Comparison of ENCODE assay signal across 8 mouse cellular contexts in genomic region chr5:100258952-100259710, GRCm38 (mm10).
DNase-seq lines count a peak whose midpoint lies in the region.

No protein-coding gene starts in this region.

- intact Hi-C loops in gastrocnemius, postnatal 14 days (cut with DNase I; ENCODE audit: low total_unique reads), result no loop called here
- intact Hi-C loops in heart, postnatal 10 days (cut with DNase I), result no loop called here

- peak; percentile 21 for DNase-seq in gastrocnemius, postnatal 14 days
- DNase-seq in gastrocnemius, postnatal 25 days, result no peak
- peak; percentile 34 for DNase-seq in retina, postnatal 1 day
- no peak for DNase-seq in retina, embryonic 14.5 days (ENCODE audit: low spot score)
- DNase-seq in heart, postnatal 10 days, result peak; percentile 76 to 79
- DNase-seq in lung, postnatal 36 days, result peak; percentile 52
- no peak for DNase-seq in urinary bladder, postnatal 36 days (ENCODE audit: low spot score in 2 of 2)
- DNase-seq in embryo, embryonic 10.5 days (ENCODE audit: low spot score), result no peak

Comparison
In these comparisons a context has a peak if more than half of its experiments do, and no peak if none do; other contexts are left out.
1. DNase-seq: peak in gastrocnemius, postnatal 14 days (single experiment), retina, postnatal 1 day (single experiment), heart, postnatal 10 days (2 of 2) and lung, postnatal 36 days (single experiment); none in gastrocnemius, postnatal 25 days (single experiment), retina, embryonic 14.5 days (single experiment), urinary bladder, postnatal 36 days (0 of 2) and embryo, embryonic 10.5 days (single experiment).